Mouse (Mus musculus) layer of hippocampus, adult 11-12 months (tissue): ENCODE measurements around the gene Olfr51.
A peak's percentile ranks its signal among the peaks of the same experiment; 100 is the strongest.
"Not testable (repeated sequence)": the region's sequence is repeated elsewhere in the genome, so short reads cannot be mapped to it uniquely, and the experiment has no call there.

Source experiments
- DNase-seq: peaks from one replicate; pipeline ENCODE4 v3.0.0; 2022; ENCODE audit warnings: low spot score

The Olfr51 gene

DNA sequence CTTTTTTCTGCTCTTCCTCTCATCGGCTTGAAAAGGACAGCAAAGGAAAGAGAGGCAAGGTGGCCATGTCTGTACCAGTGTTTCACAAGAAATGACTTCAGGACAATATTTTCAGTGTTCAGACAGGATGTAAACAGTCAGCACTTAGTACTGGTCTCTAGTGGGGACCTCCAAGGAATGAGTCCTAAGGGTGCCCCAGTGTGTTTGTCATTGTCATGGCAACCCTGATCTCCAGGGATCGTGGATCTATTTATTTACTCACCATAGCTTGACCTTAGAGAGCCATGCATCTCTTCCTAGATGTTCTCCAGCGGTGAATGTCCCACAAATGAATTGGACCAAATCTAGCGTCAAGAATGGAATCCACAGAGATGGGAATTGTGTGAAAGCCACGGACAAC, at the start of gene Olfr51:
Olfr51 (plus strand) TSS at position 301 of the 400 bp plus-strand sequence.
- DNase-seq, result no peak

DNA sequence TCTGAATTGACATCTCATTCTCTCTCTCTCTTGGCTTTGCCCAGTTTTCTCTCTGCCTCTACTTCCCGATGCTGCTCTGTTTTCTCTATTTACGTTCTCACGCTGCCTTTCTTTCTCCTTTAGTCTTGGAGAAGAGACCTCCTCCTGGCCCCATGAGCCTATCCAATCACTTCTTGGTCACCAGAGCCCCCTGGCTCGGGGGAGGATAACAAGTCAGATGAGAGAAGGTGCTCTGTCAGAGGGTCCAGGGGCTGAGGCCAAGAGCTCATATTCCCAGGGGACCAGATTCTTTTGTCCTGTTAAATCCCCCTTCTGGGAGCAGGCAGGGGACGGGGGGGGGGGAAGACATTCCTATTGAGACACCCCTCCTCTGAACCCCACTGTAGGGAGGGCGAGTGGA, 49.7 kb upstream of the Olfr51 start, which contains the start of gene Prop1:
Prop1 (minus strand) TSS at position 101 of the 400 bp plus-strand sequence.
- DNase-seq, result no peak

DNA sequence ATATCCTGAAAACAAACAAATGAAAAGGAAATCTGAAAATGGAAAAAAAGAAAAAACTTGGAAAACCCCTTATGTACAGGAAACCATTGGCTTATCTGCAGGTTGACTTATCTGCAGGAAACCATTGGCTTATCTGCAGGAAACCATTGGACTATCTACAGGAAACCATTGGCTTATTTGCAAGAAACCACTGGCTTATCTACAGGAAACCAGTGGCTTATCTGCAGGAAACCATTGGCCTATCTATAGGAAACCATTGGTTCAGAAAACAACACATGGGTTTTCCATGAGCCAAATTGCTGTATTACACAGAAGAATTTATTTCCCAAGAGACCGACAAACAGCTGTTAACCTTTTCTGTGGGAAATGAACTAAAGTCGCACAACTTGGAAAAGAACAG, 38.5 kb upstream of the Olfr51 start:
- no peak for DNase-seq

DNA sequence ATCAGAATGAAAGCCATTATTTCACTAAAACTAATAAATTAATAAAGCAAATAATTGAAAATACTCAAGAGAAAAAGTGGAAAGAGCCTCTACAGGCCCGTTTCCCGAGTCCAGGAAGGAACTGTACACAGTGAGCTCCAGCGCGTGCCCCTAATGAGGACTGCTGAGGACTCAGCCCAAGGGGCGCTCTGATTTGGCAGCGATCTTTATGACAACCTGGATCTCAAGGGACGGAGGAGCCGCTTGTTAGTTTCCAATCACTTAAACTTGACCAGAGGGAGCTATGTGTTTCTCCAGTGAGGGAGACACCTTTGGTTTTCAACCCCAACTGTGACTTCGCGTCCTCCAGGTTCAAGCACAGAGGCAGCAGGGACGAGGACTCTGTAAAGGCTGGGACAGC, 37.2 kb upstream of the Olfr51 start, which contains the start of gene Olfr1378:
Olfr1378 (plus strand) TSS at position 301 of the 400 bp plus-strand sequence.
- DNase-seq, result no peak

DNA sequence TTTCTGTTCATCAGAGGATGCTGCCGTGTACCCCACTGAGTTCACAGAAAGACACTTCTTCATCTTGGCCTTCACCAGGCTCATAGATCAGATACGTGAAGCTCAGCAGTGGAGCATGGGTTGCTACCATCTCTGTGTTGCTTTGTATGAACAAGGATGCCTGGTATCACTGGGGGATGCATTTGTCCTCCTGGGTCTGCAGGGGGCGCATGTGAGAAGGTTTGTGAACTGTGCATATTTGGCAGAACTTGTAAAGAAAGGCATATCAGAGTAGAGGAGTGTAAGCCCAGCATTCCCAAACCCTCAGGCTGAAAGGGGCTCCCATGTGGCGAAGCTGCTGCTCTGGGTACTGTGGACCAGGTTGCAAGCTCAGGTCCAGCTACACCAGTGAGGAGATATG, 26.2 kb upstream of the Olfr51 start:
- DNase-seq, result no peak

DNA sequence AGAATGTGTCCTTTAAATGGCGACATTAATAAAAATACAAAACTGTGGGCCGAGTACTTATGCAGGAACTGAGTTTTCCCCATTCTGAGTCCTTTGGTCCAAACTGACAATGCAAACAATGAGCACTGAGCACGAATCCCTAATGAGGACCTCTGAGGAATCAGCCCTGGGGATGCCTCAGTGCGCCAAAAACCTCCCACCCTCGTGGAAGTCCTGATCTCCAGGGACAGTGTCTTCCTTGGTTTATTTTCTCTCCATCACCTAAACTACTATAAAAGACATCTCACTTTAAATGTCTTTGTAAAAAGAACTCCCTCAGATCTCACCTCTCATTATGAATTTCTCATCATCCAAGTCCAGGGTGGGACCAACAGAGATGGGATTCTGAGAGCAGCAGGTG, 21.7 kb upstream of the Olfr51 start, which contains the start of gene Olfr1377:
Olfr1377 (plus strand) TSS at position 301 of the 400 bp plus-strand sequence.
- DNase-seq, result no peak

DNA sequence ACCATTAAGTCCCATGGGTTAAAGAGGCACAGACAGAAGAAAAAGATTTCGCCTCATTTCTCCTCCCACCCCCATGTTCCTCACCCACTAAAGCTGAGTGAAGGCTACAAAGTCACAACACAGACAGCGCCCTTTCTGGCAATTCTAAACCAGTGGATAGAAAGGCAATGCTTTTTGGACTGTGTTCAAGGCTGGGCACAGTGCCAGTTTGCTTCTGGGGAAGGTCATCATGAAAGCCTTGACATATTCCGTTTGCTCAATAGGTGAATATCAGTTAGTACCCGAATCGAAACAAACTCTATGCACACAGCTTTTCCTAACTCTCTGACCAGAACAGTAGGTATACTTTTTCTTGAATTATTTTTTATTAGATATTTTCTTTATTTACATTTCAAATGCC, 8.4 kb downstream of the Olfr51 start:
- no peak for DNase-seq

DNA sequence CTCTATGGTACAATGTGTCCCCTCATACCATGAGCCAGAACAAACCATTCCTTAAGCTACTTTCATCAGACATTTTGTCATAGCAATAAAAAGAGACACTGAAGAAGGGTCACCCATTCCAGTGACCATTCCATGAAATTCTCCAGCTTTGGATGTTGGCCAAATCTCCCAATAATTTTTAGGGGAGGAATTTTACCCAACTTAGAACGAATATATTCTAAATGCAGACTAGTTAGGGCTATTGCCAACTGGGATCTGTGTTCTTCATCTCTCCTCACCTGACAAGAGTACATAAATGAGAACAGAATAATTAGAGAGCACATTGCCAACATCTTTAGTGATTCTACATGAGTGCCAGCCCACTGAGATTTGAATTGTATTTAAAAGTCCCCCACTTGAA, 10.5 kb downstream of the Olfr51 start, which contains the start of gene Olfr54:
Olfr54 (plus strand) TSS at position 301 of the 400 bp plus-strand sequence.
- DNase-seq, result no peak

DNA sequence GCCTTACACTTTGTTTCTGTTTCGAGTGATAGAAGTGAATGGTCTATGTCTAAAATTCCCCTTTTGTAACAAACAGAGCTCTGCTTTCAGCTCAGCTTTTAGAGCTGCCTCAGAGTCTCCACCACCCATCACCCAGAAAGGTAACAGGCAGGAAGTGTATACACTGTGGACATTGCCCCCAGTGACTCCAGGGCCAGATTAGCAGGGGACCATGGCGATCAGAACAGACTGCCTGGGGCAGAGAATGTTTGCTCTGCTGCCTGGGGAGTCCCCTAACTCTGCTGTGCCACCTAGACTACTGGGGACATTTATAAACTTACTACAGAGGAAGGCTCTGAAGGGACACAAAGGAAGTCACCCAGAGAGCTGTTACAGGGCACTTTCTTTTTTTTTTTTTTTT, 12.9 kb downstream of the Olfr51 start:
- no peak for DNase-seq

DNA sequence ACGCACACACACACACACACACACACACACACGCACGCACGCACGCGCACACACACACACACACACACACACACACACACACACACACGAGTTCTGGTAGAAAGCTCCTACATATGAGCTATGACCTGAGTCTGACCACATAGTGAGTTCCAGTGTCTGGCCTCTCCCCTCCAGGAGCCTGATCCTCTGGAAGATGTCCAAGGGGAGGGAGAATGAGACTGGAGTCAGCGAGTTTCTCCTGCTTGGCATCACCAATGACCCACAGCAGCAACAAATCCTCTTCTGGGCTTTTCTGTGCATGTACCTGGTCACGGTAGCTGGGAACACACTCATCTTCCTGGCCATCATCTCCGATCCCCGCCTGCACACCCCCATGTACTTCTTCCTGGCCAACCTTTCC, 23.4 kb downstream of the Olfr51 start:
- DNase-seq, result not testable (repeated sequence)

DNA sequence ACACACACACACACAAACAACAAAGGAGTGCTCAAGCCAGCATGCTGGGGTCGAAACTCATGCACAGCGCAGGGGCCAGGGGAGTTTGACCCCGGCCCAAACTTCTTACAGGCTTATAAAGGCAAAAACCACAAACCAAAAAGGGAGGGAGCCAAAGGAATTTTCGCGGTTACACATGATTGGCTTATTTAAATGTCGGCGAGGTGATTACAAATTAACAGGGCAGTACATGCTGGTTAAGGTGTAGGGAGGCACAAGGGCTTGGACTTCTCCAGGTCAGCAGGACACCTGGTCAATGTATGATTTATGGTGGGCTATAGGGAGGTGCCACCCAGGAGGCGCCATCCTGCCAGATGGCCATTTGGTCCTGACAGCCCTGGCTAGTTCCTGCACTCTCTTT, 26.0 kb downstream of the Olfr51 start:
- not testable (repeated sequence) for DNase-seq

DNA sequence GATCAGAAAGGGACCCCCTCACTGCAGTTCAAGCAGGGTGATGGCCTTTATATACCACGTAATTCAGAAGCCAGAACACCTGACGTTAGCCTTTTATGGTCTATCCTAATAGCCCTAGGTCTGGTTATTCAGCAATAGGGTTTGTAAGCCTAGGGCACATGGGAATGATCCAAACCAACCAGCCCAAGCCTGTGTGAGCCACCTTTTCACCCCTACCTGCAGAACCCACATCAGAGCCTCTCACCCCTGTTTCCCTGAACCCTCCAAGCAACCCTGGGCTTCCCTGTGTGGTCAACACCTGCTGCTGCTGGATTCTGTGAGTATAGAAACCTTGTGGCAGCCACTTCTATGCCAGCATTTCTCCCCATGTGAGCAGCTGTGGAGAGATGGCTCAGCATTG, 26.8 kb downstream of the Olfr51 start:
- DNase-seq, result no peak

DNA sequence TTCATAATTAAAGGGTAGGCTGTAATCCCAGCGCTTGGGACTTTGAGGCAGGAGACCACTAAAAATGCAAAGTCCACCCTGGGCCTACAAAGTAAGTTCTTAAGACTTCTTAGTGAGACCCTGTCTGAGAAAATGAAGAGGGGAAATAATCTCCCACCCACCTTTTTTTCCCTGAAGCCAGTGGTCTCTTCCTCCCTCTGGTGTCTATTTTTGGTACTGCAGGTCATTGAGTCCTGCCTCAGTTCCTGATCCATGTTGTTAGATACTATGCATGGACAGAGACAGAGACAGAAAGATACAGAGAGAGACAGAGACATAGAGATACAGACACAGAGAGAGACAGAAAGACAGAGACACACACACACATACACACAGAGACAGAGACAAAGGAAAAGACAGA, 29.5 kb downstream of the Olfr51 start:
- DNase-seq, result peak; percentile 16

DNA sequence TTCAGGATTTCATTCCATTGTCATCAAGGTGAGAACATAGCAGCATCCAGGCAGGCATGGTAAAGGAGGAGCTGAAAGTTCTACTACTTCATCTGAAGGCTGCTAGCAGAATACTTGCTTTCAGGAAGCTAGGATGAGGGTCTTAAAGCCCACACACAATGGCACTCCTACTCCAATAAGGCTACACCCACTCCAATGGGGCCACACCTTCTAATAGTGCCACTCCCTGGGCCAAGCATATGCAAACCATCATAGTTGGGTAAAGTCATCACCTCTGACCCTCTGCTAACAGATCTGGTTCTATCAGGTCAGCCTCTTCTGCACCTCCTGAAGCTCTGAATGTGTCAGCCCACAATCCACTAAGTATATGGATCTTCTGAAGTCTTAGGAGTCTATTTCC, 30.7 kb downstream of the Olfr51 start:
- not testable (repeated sequence) for DNase-seq

DNA sequence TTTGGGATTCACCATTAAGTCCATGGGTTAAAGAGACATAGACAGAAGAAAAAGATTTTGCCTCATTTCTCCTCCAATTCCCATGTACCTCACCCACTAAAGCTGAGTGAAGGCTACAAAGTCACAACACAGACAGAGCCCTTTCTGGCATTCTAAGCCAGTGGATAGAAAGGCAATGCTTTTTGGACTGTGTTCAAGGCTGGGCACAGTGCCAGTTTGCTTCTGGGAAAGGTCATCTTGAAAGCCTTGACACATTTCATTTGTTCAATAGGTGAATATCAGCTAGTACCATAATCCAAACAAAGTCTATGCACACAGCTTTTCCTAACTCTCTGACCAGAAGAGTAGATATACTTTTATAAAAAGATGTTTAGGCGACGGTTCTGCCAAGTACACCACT, 32.6 kb downstream of the Olfr51 start:
- DNase-seq, result no peak

DNA sequence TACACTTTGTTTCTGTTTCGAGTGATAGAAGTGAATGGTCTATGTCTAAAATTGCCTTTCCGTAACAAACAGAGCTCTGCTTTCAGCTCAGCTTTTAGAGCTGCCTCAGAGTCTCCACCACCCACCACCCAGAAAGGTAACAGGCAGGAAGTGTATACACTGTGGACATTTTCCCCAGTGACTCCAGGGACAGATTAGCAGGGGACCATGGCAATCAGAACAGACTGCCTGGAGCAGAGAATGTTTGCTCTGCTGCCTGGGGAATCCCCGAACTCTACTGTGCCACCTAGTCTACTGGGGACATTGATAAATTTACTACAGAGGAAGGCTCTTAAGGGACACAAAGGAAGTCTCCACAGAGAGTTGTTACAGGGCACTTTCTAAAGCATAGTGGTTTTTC, 41.4 kb downstream of the Olfr51 start:
- DNase-seq, result not testable (repeated sequence)

DNA sequence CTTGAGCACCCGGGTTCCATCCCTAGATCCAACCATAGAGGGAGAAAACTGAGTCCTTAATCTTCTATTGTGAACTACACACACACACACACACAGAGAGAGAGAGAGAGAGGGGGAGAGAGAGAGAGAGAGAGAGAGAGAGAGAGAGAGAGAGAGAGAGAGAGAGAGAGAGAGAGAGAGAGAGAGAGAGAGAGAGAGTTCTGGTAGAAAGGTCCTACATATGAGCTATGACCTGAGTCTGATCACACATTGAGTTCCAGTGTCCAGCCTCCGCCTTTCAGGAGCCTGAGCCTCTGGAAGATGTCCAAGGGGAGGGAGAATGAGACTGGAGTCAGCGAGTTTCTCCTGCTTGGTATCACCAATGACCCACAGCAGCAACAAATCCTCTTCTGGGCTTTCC, 44.4 kb downstream of the Olfr51 start, which contains the start of gene Olfr1375:
Olfr1375 (plus strand) TSS at position 301 of the 400 bp plus-strand sequence.
- DNase-seq, result not testable (repeated sequence)

DNA sequence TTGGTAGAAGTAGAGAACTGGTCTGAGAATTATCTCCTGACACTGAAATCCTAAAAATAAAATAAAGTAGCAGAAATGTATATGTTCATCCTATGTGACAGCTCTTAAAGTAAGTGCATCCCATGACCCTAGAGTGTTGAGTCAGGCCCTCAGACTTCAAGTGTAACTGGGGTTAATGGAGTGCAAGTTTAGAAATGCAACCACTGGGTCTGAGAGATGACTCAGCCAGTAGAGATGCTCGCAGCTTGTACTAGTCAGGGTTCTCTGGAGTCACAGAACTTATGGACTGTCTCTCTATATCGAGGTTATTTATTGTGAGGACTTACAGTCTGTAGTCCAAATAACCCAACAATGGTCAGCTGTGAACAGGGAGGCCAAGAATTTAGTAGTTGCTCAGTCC, 48.3 kb downstream of the Olfr51 start:
- no peak for DNase-seq

DNA sequence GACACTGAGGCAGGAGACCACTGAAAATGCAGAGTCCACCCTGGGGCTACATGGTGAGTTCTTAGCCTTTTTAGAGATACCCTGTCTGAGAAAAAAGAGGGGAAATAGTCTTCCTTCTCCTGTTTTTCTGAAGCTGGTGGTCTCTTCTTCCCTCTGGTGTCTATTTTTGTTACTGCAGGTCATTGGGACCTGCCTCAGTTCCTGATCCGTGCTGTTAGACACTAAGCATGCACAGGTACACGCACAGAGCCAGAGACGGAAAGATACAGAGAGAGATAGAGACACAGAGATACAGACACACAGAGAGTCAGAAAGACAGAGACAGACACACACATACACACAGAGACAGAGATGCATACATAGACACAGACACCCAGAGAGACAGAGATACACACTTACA, 49.8 kb downstream of the Olfr51 start:
- no peak for DNase-seq

DNA sequence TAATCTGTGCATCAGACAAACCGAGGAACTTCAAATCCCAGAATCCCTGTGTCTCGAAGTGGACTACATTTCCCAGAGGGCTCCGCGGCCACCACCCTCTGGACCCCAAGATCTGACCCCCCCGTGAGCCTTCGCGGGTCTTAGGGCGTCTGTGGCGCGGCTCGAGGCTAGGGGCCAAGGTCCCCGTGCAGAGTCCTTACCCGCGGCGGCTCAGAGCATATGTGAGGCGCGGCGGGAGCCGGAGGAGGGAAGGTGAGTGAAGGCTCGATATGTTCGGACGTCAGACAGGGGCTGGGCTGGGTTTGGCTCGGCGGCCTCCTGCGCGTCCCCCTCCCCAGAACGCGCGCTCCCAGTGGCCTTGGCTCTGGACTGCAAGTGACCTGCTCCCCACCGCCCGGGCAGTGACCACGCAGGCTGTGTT, 55.8 kb downstream of the Olfr51 start, which contains the start of gene Zfp354a:
Zfp354a (plus strand) TSS at position 107 of the 421 bp plus-strand sequence.
- peak; percentile 76 for DNase-seq
